Mouse (Mus musculus): ENCODE data around the gene Cd300a. TPM values are rescaled to one million over a fixed set of nuclear protein-coding genes. Genes with fewer than 3 reads are reported as not detected.
"Not testable (repeated sequence)": the region's sequence is repeated elsewhere in the genome, so short reads cannot be mapped to it uniquely, and the experiment has no call there.

Gene Cd300a
- polyA plus RNA-seq, 1 experiment from 2014 or later, result 1.2 TPM

- WGBS, result 83% methylated on average over 4 of the region's 4 CpGs
- no peak overlapping the region for H3K4me3 ChIP-seq (ENCODE audit: low read depth, low read length)
- no peak for ATAC-seq
These were observed 5.3 kb upstream of the Cd300a start for GRCm38 (mm10) chr11:114884380-114885100.

GRCm38 (mm10) chr11:114890542-114890941 lies 701 bp downstream of the Cd300a start:
- 52% methylated on average over 5 of the region's 5 CpGs for WGBS
- Histone ChIP-seq H3K9me3 (replicated peaks; ENCODE audit: control insufficient read depth, low read length, poor library complexity, severe bottlenecking) (no peaks in the 10 kb centered on the region), H3K4me1 (ENCODE audit: control insufficient read depth, insufficient read depth, low read length) (no peaks in the 10 kb centered on the region), H3K4me2 (ENCODE audit: low read length) (no peak overlapping the region), H3K9ac (ENCODE audit: low read depth, low read length) (no peak overlapping the region), H3K27me3 (ENCODE audit: control insufficient read depth, insufficient read depth, low read depth, low read length) (no peaks in the 10 kb centered on the region), H3K36me3 (ENCODE audit: control insufficient read depth, insufficient read depth, low read length) (no peaks in the 10 kb centered on the region), H3K4me3 (ENCODE audit: low read depth, low read length) (no peak overlapping the region), H3K27ac (ENCODE audit: low read length) (no peak overlapping the region)
- no peak for ATAC-seq

More at GRCm38 (mm10) chr11:114884380-114885100, 5.3 kb upstream of the Cd300a start:
- Histone ChIP-seq H3K27ac (ENCODE audit: low read length) (no peak overlapping the region), H3K4me1 (ENCODE audit: control insufficient read depth, insufficient read depth, low read length) (no peaks in the 10 kb centered on the region), H3K36me3 (ENCODE audit: control insufficient read depth, insufficient read depth, low read length) (no peaks in the 10 kb centered on the region), H3K27me3 (ENCODE audit: control insufficient read depth, insufficient read depth, low read depth, low read length) (no peaks in the 10 kb centered on the region), H3K9ac (ENCODE audit: low read depth, low read length) (no peak overlapping the region), H3K9me3 (replicated peaks; ENCODE audit: control insufficient read depth, low read length, poor library complexity, severe bottlenecking) (no peaks in the 10 kb centered on the region), H3K4me2 (ENCODE audit: low read length) (no peak overlapping the region)

- no peaks in the 10 kb centered on the region for H3K9me3 ChIP-seq (replicated peaks; ENCODE audit: control insufficient read depth, low read length, poor library complexity, severe bottlenecking)
- no peak for ATAC-seq
- H3K27me3 ChIP-seq (ENCODE audit: control insufficient read depth, insufficient read depth, low read depth, low read length), result no peaks in the 10 kb centered on the region
- no peak overlapping the region for H3K4me3 ChIP-seq (ENCODE audit: low read depth, low read length)
- no peaks in the 10 kb centered on the region for H3K4me1 ChIP-seq (ENCODE audit: control insufficient read depth, insufficient read depth, low read length)
- no peak overlapping the region for H3K27ac ChIP-seq (ENCODE audit: low read length)
- WGBS, result 96% methylated on average over 3 of the region's 3 CpGs
- no peak overlapping the region for H3K4me2 ChIP-seq (ENCODE audit: low read length)
- no peaks in the 10 kb centered on the region for H3K36me3 ChIP-seq (ENCODE audit: control insufficient read depth, insufficient read depth, low read length)
- H3K9ac ChIP-seq (ENCODE audit: low read depth, low read length), result no peak overlapping the region
These were observed 6.2 kb downstream of the Cd300a start for GRCm38 (mm10) chr11:114896085-114896484.

- no peak for ATAC-seq
- no peaks in the 10 kb centered on the region for H3K27me3 ChIP-seq (ENCODE audit: control insufficient read depth, insufficient read depth, low read depth, low read length)
- H3K9ac ChIP-seq (ENCODE audit: low read depth, low read length), result no peak overlapping the region
- no peak overlapping the region for H3K4me3 ChIP-seq (ENCODE audit: low read depth, low read length)
- H3K4me1 ChIP-seq (ENCODE audit: control insufficient read depth, insufficient read depth, low read length), result no peaks in the 10 kb centered on the region
- no peaks in the 10 kb centered on the region for H3K36me3 ChIP-seq (ENCODE audit: control insufficient read depth, insufficient read depth, low read length)
- no peak overlapping the region for H3K27ac ChIP-seq (ENCODE audit: low read length)
- no peaks in the 10 kb centered on the region for H3K9me3 ChIP-seq (replicated peaks; ENCODE audit: control insufficient read depth, low read length, poor library complexity, severe bottlenecking)
- no peak overlapping the region for H3K4me2 ChIP-seq (ENCODE audit: low read length)
- 39% methylated on average over 1 of the region's 1 CpGs for WGBS
These were observed 8.2 kb downstream of the Cd300a start for GRCm38 (mm10) chr11:114898026-114898425.

- no peak overlapping the region for H3K27ac ChIP-seq (ENCODE audit: low read length)
- no peaks in the 10 kb centered on the region for H3K27me3 ChIP-seq (ENCODE audit: control insufficient read depth, insufficient read depth, low read depth, low read length)
- no peak overlapping the region for H3K4me2 ChIP-seq (ENCODE audit: low read length)
- no peaks in the 10 kb centered on the region for H3K36me3 ChIP-seq (ENCODE audit: control insufficient read depth, insufficient read depth, low read length)
- no peaks in the 10 kb centered on the region for H3K4me1 ChIP-seq (ENCODE audit: control insufficient read depth, insufficient read depth, low read length)
- H3K9me3 ChIP-seq (replicated peaks; ENCODE audit: control insufficient read depth, low read length, poor library complexity, severe bottlenecking), result no peaks in the 10 kb centered on the region
- no peak overlapping the region for H3K4me3 ChIP-seq (ENCODE audit: low read depth, low read length)
- 91% methylated on average over 4 of the region's 4 CpGs for WGBS
- ATAC-seq, result no peak
- no peak overlapping the region for H3K9ac ChIP-seq (ENCODE audit: low read depth, low read length)
These were observed 13.4 kb downstream of the Cd300a start for GRCm38 (mm10) chr11:114903224-114903623.

- WGBS, result 84% methylated on average over 4 of the region's 4 CpGs
- H3K4me3 ChIP-seq (ENCODE audit: low read depth, low read length), result no peak overlapping the region
These were observed 17.7 kb downstream of the Cd300a start for GRCm38 (mm10) chr11:114907567-114907966.

GRCm38 (mm10) chr11:114908086-114908485 lies 18.2 kb downstream of the Cd300a start:
- Histone ChIP-seq H3K4me2 (ENCODE audit: low read length) (no peak overlapping the region), H3K4me1 (ENCODE audit: control insufficient read depth, insufficient read depth, low read length) (no peaks in the 10 kb centered on the region), H3K9ac (ENCODE audit: low read depth, low read length) (no peak overlapping the region), H3K9me3 (replicated peaks; ENCODE audit: control insufficient read depth, low read length, poor library complexity, severe bottlenecking) (no peaks in the 10 kb centered on the region), H3K27me3 (ENCODE audit: control insufficient read depth, insufficient read depth, low read depth, low read length) (no peaks in the 10 kb centered on the region), H3K27ac (ENCODE audit: low read length) (no peak overlapping the region), H3K36me3 (ENCODE audit: control insufficient read depth, insufficient read depth, low read length) (no peaks in the 10 kb centered on the region), H3K4me3 (ENCODE audit: low read depth, low read length) (no peak overlapping the region)
- ATAC-seq, result no peak
- whole genome bisulfite sequencing, result 57% methylated on average over 4 of the region's 4 CpGs

More at GRCm38 (mm10) chr11:114907567-114907966, 17.7 kb downstream of the Cd300a start:
- ATAC-seq, result no peak
- H3K9ac ChIP-seq (ENCODE audit: low read depth, low read length), result no peak overlapping the region
- no peak overlapping the region for H3K27ac ChIP-seq (ENCODE audit: low read length)
- no peaks in the 10 kb centered on the region for H3K36me3 ChIP-seq (ENCODE audit: control insufficient read depth, insufficient read depth, low read length)
- no peaks in the 10 kb centered on the region for H3K27me3 ChIP-seq (ENCODE audit: control insufficient read depth, insufficient read depth, low read depth, low read length)
- no peaks in the 10 kb centered on the region for H3K4me1 ChIP-seq (ENCODE audit: control insufficient read depth, insufficient read depth, low read length)
- no peak overlapping the region for H3K4me2 ChIP-seq (ENCODE audit: low read length)
- no peaks in the 10 kb centered on the region for H3K9me3 ChIP-seq (replicated peaks; ENCODE audit: control insufficient read depth, low read length, poor library complexity, severe bottlenecking)

- not testable (repeated sequence) for H3K27ac ChIP-seq (ENCODE audit: low read length); H3K4me1 ChIP-seq (ENCODE audit: control insufficient read depth, insufficient read depth, low read length); H3K9ac ChIP-seq (ENCODE audit: low read depth, low read length); H3K27me3 ChIP-seq (ENCODE audit: control insufficient read depth, insufficient read depth, low read depth, low read length); ATAC-seq; H3K9me3 ChIP-seq (replicated peaks; ENCODE audit: control insufficient read depth, low read length, poor library complexity, severe bottlenecking); H3K36me3 ChIP-seq (ENCODE audit: control insufficient read depth, insufficient read depth, low read length); H3K4me3 ChIP-seq (ENCODE audit: low read depth, low read length); H3K4me2 ChIP-seq (ENCODE audit: low read length)
- WGBS, result 32% methylated on average over 3 of the region's 3 CpGs
These were observed 19.7 kb downstream of the Cd300a start for GRCm38 (mm10) chr11:114909538-114909937.

GRCm38 (mm10) chr11:114912847-114913246 lies 23.0 kb downstream of the Cd300a start:
- no peaks in the 10 kb centered on the region for H3K27me3 ChIP-seq (ENCODE audit: control insufficient read depth, insufficient read depth, low read depth, low read length)
- ATAC-seq, result peak; percentile 56; the same call in 1 of the 2 replicates
- 15% methylated on average over 9 of the region's 9 CpGs for WGBS

More at GRCm38 (mm10) chr11:114912847-114913246, 23.0 kb downstream of the Cd300a start:
- no peaks in the 10 kb centered on the region for H3K4me1 ChIP-seq (ENCODE audit: control insufficient read depth, insufficient read depth, low read length)
- no peaks in the 10 kb centered on the region for H3K36me3 ChIP-seq (ENCODE audit: control insufficient read depth, insufficient read depth, low read length)
- no peak overlapping the region for H3K9ac ChIP-seq (ENCODE audit: low read depth, low read length)
- H3K27ac ChIP-seq (ENCODE audit: low read length), result no peak overlapping the region
- H3K4me3 ChIP-seq (ENCODE audit: low read depth, low read length), result no peak overlapping the region
- H3K9me3 ChIP-seq (replicated peaks; ENCODE audit: control insufficient read depth, low read length, poor library complexity, severe bottlenecking), result no peaks in the 10 kb centered on the region
- H3K4me2 ChIP-seq (ENCODE audit: low read length), result no peak overlapping the region
